24 mouse cellular contexts compared by ENCODE assay signal in genomic region chr10:13726206-13726605, GRCm38 (mm10).
DNase-seq lines count a peak whose midpoint lies in the region; ATAC-seq and TF ChIP-seq lines count a peak whose summit lies in the region.
"Had no signal": no experiment of that assay in that cellular context is flagged by ENCODE, and none has a peak within 500 bp of the region (broad histone marks: within the 10 kb centered on the region; RNA-seq: fewer than 3 reads in every experiment).

No protein-coding gene starts in this region.

- 0 out of 2 replicates have a peak, but pooled peaks have one; percentile 48 for ATAC-seq in forebrain, embryonic 13.5 days
- no peak for ATAC-seq in forebrain, embryonic 15.5 days (replicated peaks)
- peak; percentile 61; the same call in 1 of the 2 replicates for ATAC-seq in heart, embryonic 14.5 days (ENCODE audit: insufficient number of reproducible peaks, insufficient read depth, low FRiP score, low read depth)
- ATAC-seq in hindbrain, embryonic 15.5 days (ENCODE audit: low FRiP score, low read depth) = peak; percentile 30; the same call in 1 of the 2 replicates
- no peak for ATAC-seq in hindbrain, postnatal 0 days
- ATAC-seq in midbrain, embryonic 15.5 days (replicated peaks) = 0 out of 2 replicates have a peak, but pooled peaks have one; percentile 25
- ATAC-seq in midbrain, embryonic 16.5 days = no peak
- ATAC-seq: activated CD4-positive, CD25-positive, alpha-beta regulatory T cell, adult 4 months; CD4-positive, CD25-positive, alpha-beta regulatory T cell, adult 4 months; forebrain, embryonic 14.5 days; Patski had no signal

- no peak for DNase-seq in heart, adult 9 months (ENCODE audit: low spot score in 2 of 2)
- DNase-seq in hindbrain, postnatal 0 days (ENCODE audit: low spot score) = no peak
- DNase-seq: adrenal gland, adult 8-10 months; adrenal gland, postnatal 14 days; adrenal gland, postnatal 36 days; B cell, adult 2 months; cerebellum, adult 11-12 months; cerebellum, adult 2 months; cerebellum, adult 9-10 months; cerebellum, postnatal 10 days had no signal

- H3K27ac ChIP-seq in forebrain, embryonic 13.5 days = no peak overlapping the region
- no peak overlapping the region for H3K27ac ChIP-seq in forebrain, embryonic 15.5 days (replicated peaks)
- H3K27ac ChIP-seq in heart, embryonic 14.5 days (replicated peaks in 1 of 2; ENCODE audit: control insufficient read depth in 1 of 2, insufficient read depth in 1 of 2, low read depth in 2 of 2, low read length in 2 of 2) = no peak overlapping the region
- H3K27ac ChIP-seq in hindbrain, embryonic 15.5 days (replicated peaks) = no peak overlapping the region
- no peak overlapping the region for H3K27ac ChIP-seq in hindbrain, postnatal 0 days
- no peak overlapping the region for H3K27ac ChIP-seq in midbrain, embryonic 15.5 days
- H3K27ac ChIP-seq in midbrain, embryonic 16.5 days (ENCODE audit: low read length) = no peak overlapping the region
- H3K27ac ChIP-seq: embryonic facial prominence, embryonic 10.5 days; embryonic facial prominence, embryonic 12.5 days had no signal

- H3K4me3 ChIP-seq in forebrain, embryonic 13.5 days = no peak overlapping the region
- no peak overlapping the region for H3K4me3 ChIP-seq in forebrain, embryonic 15.5 days
- no peak overlapping the region for H3K4me3 ChIP-seq in heart, embryonic 14.5 days (ENCODE audit: control insufficient read depth in 1 of 2, insufficient read depth in 1 of 2, low read depth in 1 of 2, low read length in 2 of 2)
- no peak overlapping the region for H3K4me3 ChIP-seq in hindbrain, embryonic 15.5 days
- H3K4me3 ChIP-seq in hindbrain, postnatal 0 days (ENCODE audit: low read length) = no peak overlapping the region
- no peak overlapping the region for H3K4me3 ChIP-seq in midbrain, embryonic 15.5 days
- no peak overlapping the region for H3K4me3 ChIP-seq in midbrain, embryonic 16.5 days (ENCODE audit: low read depth, low read length)
- H3K4me3 ChIP-seq: embryonic facial prominence, embryonic 10.5 days; embryonic facial prominence, embryonic 12.5 days had no signal

- no peak for TF ChIP-seq CTCF in hindbrain, postnatal 0 days (IDR thresholded peaks at IDR 0.05; ENCODE audit: low read depth)

- no peaks in the 10 kb centered on the region for H3K9me3 ChIP-seq in forebrain, embryonic 13.5 days (replicated peaks)
- no peaks in the 10 kb centered on the region for H3K9me3 ChIP-seq in forebrain, embryonic 15.5 days
- H3K9me3 ChIP-seq in heart, embryonic 14.5 days (ENCODE audit: control insufficient read depth, low read length) = no peaks in the 10 kb centered on the region
- no peaks in the 10 kb centered on the region for H3K9me3 ChIP-seq in hindbrain, embryonic 15.5 days
- H3K9me3 ChIP-seq in hindbrain, postnatal 0 days (ENCODE audit: low read length) = no peaks in the 10 kb centered on the region
- no peaks in the 10 kb centered on the region for H3K9me3 ChIP-seq in midbrain, embryonic 15.5 days
- no peaks in the 10 kb centered on the region for H3K9me3 ChIP-seq in midbrain, embryonic 16.5 days (replicated peaks; ENCODE audit: control insufficient read depth, low read length, poor library complexity, severe bottlenecking)
- H3K9me3 ChIP-seq: embryonic facial prominence, embryonic 10.5 days; embryonic facial prominence, embryonic 12.5 days; G1E had no signal

- no peaks in the 10 kb centered on the region for H3K27me3 ChIP-seq in forebrain, embryonic 13.5 days
- no peaks in the 10 kb centered on the region for H3K27me3 ChIP-seq in forebrain, embryonic 15.5 days
- H3K27me3 ChIP-seq in heart, embryonic 14.5 days (ENCODE audit: control insufficient read depth, insufficient read depth, low read length) = no peaks in the 10 kb centered on the region
- H3K27me3 ChIP-seq in hindbrain, embryonic 15.5 days = no peaks in the 10 kb centered on the region
- no peaks in the 10 kb centered on the region for H3K27me3 ChIP-seq in hindbrain, postnatal 0 days (ENCODE audit: insufficient read depth, low read length)
- no peaks in the 10 kb centered on the region for H3K27me3 ChIP-seq in midbrain, embryonic 15.5 days (replicated peaks)
- no peaks in the 10 kb centered on the region for H3K27me3 ChIP-seq in midbrain, embryonic 16.5 days (ENCODE audit: control insufficient read depth, insufficient read depth, low read depth, low read length)
- H3K27me3 ChIP-seq: CH12.LX; embryonic facial prominence, embryonic 12.5 days; Patski had no signal

- H3K4me1 ChIP-seq in forebrain, embryonic 13.5 days = no peaks in the 10 kb centered on the region
- H3K4me1 ChIP-seq in forebrain, embryonic 15.5 days = no peaks in the 10 kb centered on the region
- H3K4me1 ChIP-seq in heart, embryonic 14.5 days (ENCODE audit: control insufficient read depth in 2 of 2, insufficient read depth in 2 of 2, low read length in 2 of 2) = peaks cover 0 to 5% of the 10 kb centered on the region in 2 experiments; a peak in 1 of 4 replicates
- H3K4me1 ChIP-seq in hindbrain, embryonic 15.5 days (replicated peaks) = no peaks in the 10 kb centered on the region
- H3K4me1 ChIP-seq in hindbrain, postnatal 0 days (ENCODE audit: insufficient read depth, low read length) = no peaks in the 10 kb centered on the region
- no peaks in the 10 kb centered on the region for H3K4me1 ChIP-seq in midbrain, embryonic 15.5 days
- no peaks in the 10 kb centered on the region for H3K4me1 ChIP-seq in midbrain, embryonic 16.5 days (ENCODE audit: control insufficient read depth, insufficient read depth, low read length)
- H3K4me1 ChIP-seq: embryonic facial prominence, embryonic 10.5 days; embryonic facial prominence, embryonic 12.5 days had no signal

- no peak overlapping the region for H3K4me2 ChIP-seq in forebrain, embryonic 13.5 days
- no peak overlapping the region for H3K4me2 ChIP-seq in forebrain, embryonic 15.5 days (replicated peaks)
- H3K4me2 ChIP-seq in heart, embryonic 14.5 days (ENCODE audit: low read length) = no peak overlapping the region
- no peak overlapping the region for H3K4me2 ChIP-seq in hindbrain, embryonic 15.5 days
- H3K4me2 ChIP-seq in hindbrain, postnatal 0 days (ENCODE audit: low read depth, low read length) = no peak overlapping the region
- no peak overlapping the region for H3K4me2 ChIP-seq in midbrain, embryonic 15.5 days
- no peak overlapping the region for H3K4me2 ChIP-seq in midbrain, embryonic 16.5 days (ENCODE audit: low read length)
- H3K4me2 ChIP-seq: embryonic facial prominence, embryonic 12.5 days had no signal

- 82% methylated on average over 2 of the region's 2 CpGs for WGBS in forebrain, embryonic 13.5 days
- WGBS in forebrain, embryonic 15.5 days = 72% methylated on average over 2 of the region's 2 CpGs
- 78% methylated on average over 2 of the region's 2 CpGs for WGBS in heart, embryonic 14.5 days
- WGBS in hindbrain, embryonic 15.5 days = 87% methylated on average over 2 of the region's 2 CpGs
- 71% methylated on average over 2 of the region's 2 CpGs for WGBS in hindbrain, postnatal 0 days
- WGBS in midbrain, embryonic 15.5 days = 69% methylated on average over 2 of the region's 2 CpGs
- 68% methylated on average over 2 of the region's 2 CpGs for WGBS in midbrain, embryonic 16.5 days

- no peak overlapping the region for H3K9ac ChIP-seq in forebrain, embryonic 13.5 days
- no peak overlapping the region for H3K9ac ChIP-seq in forebrain, embryonic 15.5 days (replicated peaks)
- no peak overlapping the region for H3K9ac ChIP-seq in heart, embryonic 14.5 days (ENCODE audit: low read length)
- H3K9ac ChIP-seq in hindbrain, embryonic 15.5 days = no peak overlapping the region
- H3K9ac ChIP-seq in hindbrain, postnatal 0 days (replicated peaks; ENCODE audit: low read length) = no peak overlapping the region
- no peak overlapping the region for H3K9ac ChIP-seq in midbrain, embryonic 15.5 days
- H3K9ac ChIP-seq in midbrain, embryonic 16.5 days (ENCODE audit: low read depth, low read length) = no peak overlapping the region
- H3K9ac ChIP-seq: embryonic facial prominence, embryonic 12.5 days had no signal

- H3K36me3 ChIP-seq in forebrain, embryonic 13.5 days (ENCODE audit: poor library complexity, severe bottlenecking) = no peaks in the 10 kb centered on the region
- no peaks in the 10 kb centered on the region for H3K36me3 ChIP-seq in forebrain, embryonic 15.5 days
- no peaks in the 10 kb centered on the region for H3K36me3 ChIP-seq in heart, embryonic 14.5 days (ENCODE audit: control insufficient read depth, insufficient read depth, low read length)
- no peaks in the 10 kb centered on the region for H3K36me3 ChIP-seq in hindbrain, embryonic 15.5 days
- H3K36me3 ChIP-seq in hindbrain, postnatal 0 days (ENCODE audit: insufficient read depth, low read length) = no peaks in the 10 kb centered on the region
- no peaks in the 10 kb centered on the region for H3K36me3 ChIP-seq in midbrain, embryonic 15.5 days (replicated peaks)
- H3K36me3 ChIP-seq in midbrain, embryonic 16.5 days (ENCODE audit: control insufficient read depth, insufficient read depth, low read length) = no peaks in the 10 kb centered on the region
- H3K36me3 ChIP-seq: embryonic facial prominence, embryonic 10.5 days; embryonic facial prominence, embryonic 12.5 days; G1E had no signal

Comparison
In these comparisons a context has a peak if more than half of its experiments do, and no peak if none do; other contexts are left out.
1. ATAC-seq: peak in forebrain, embryonic 13.5 days (single experiment), heart, embryonic 14.5 days (single experiment), hindbrain, embryonic 15.5 days (single experiment) and midbrain, embryonic 15.5 days (single experiment); none in forebrain, embryonic 15.5 days (single experiment), hindbrain, postnatal 0 days (single experiment) and midbrain, embryonic 16.5 days (single experiment).